Mouse (Mus musculus): ENCODE results near the gene Rtbdn. TPM values are rescaled to one million over a fixed set of nuclear protein-coding genes. Genes with fewer than 3 reads are reported as not detected.

Rtbdn gene
- polyA plus RNA-seq (2012; rRNA removed), result 1.1 TPM in 2 replicates

GRCm38 (mm10) chr8:84946528-84947240 is at the start of gene Rtbdn:
Gene Rtbdn, plus strand, starts transcription at chr8:84946991.

GRCm38 (mm10) chr8:84901752-84902151 is 45.0 kb upstream of the Rtbdn start, which contains the start of gene Klf1:
Gene Klf1, plus strand, starts transcription at chr8:84901928.

GRCm38 (mm10) chr8:84908421-84909161 is 38.2 kb upstream of the Rtbdn start, which contains the start of gene Dnase2a:
Gene Dnase2a, plus strand, starts transcription at chr8:84908560.

GRCm38 (mm10) chr8:84936962-84937546 is 9.7 kb upstream of the Rtbdn start, which contains the start of gene Mast1:
Gene Mast1, minus strand, starts transcription at chr8:84937359.

GRCm38 (mm10) chr8:84969241-84970134 is 22.7 kb downstream of the Rtbdn start, which contains the start of the genes Gm49661, Prdx2 and Rnaseh2a:
Gene Gm49661, minus strand, starts transcription at chr8:84969433.
Gene Prdx2, plus strand, starts transcription at chr8:84969587.
Gene Rnaseh2a, minus strand, starts transcription at chr8:84969767.

GRCm38 (mm10) chr8:84978248-84978940 is 31.6 kb downstream of the Rtbdn start, which contains the start of gene Junb:
Gene Junb, minus strand, starts transcription at chr8:84978718.

GRCm38 (mm10) chr8:84990349-84990748 is 43.6 kb downstream of the Rtbdn start, which contains the start of gene Hook2:
Gene Hook2, plus strand, starts transcription at chr8:84990603.

Other genes with a start within 250 kb of the Rtbdn start
- 6.1 and 7.2 TPM in 2 replicates for gene Lyl1, start 245.5 kb upstream of the Rtbdn start, polyA plus RNA-seq (2012; rRNA removed)
- 2.7 and 4.9 TPM in 2 replicates for gene G430095P16Rik, start 224.0 kb upstream of the Rtbdn start, polyA plus RNA-seq (2012; rRNA removed)
- gene Nfix, start 146.6 kb upstream of the Rtbdn start, polyA plus RNA-seq (2012; rRNA removed), result 7.8 and 9.6 TPM in 2 replicates
- 3.2 and 4.7 TPM in 2 replicates for gene Dand5, start 124.2 kb upstream of the Rtbdn start, polyA plus RNA-seq (2012; rRNA removed)
- gene Gadd45gip1, start 115.5 kb upstream of the Rtbdn start, polyA plus RNA-seq (2012; rRNA removed), result 29.3 and 32.5 TPM in 2 replicates
- 65.7 and 76.9 TPM in 2 replicates for gene Rad23a, start 106.3 kb upstream of the Rtbdn start, polyA plus RNA-seq (2012; rRNA removed)
- 669 and 1,481 TPM in 2 replicates for gene Calr, start 100.1 kb upstream of the Rtbdn start, polyA plus RNA-seq (2012; rRNA removed)
- gene Farsa, start 90.0 kb upstream of the Rtbdn start, polyA plus RNA-seq (2012; rRNA removed), result 97.5 and 98.6 TPM in 2 replicates
- gene Syce2, start 74.9 kb upstream of the Rtbdn start, polyA plus RNA-seq (2012; rRNA removed), result 38.7 and 41.1 TPM in 2 replicates
- gene Gcdh, start 53.1 kb upstream of the Rtbdn start, polyA plus RNA-seq (2012; rRNA removed), result 47.6 and 59.7 TPM in 2 replicates
- 13.0 and 22.9 TPM in 2 replicates for gene Klf1, start 45.1 kb upstream of the Rtbdn start, polyA plus RNA-seq (2012; rRNA removed)
- gene Dnase2a, start 38.4 kb upstream of the Rtbdn start, polyA plus RNA-seq (2012; rRNA removed), result 8.9 and 10.6 TPM in 2 replicates
- gene Mast1, start 9.6 kb upstream of the Rtbdn start, polyA plus RNA-seq (2012; rRNA removed), result 21.4 and 22.8 TPM in 2 replicates
- not detected in 2 replicates for gene Gm49661, start 22.4 kb downstream of the Rtbdn start, polyA plus RNA-seq (2012; rRNA removed)
- gene Prdx2, start 22.6 kb downstream of the Rtbdn start, polyA plus RNA-seq (2012; rRNA removed), result 836 and 1,138 TPM in 2 replicates
- gene Rnaseh2a, start 22.8 kb downstream of the Rtbdn start, polyA plus RNA-seq (2012; rRNA removed), result 85.7 and 158 TPM in 2 replicates
- 3.7 and 3.8 TPM in 2 replicates for gene Junb, start 31.7 kb downstream of the Rtbdn start, polyA plus RNA-seq (2012; rRNA removed)
- 12.8 and 15.9 TPM in 2 replicates for gene Hook2, start 43.6 kb downstream of the Rtbdn start, polyA plus RNA-seq (2012; rRNA removed)
- 0.04 TPM in 1 of 2 replicates, not detected in the other for gene Best2, start 67.5 kb downstream of the Rtbdn start, polyA plus RNA-seq (2012; rRNA removed)
- gene Asna1, start 78.3 kb downstream of the Rtbdn start, polyA plus RNA-seq (2012; rRNA removed), result 186 and 196 TPM in 2 replicates
- gene Trir, start 79.8 kb downstream of the Rtbdn start, polyA plus RNA-seq (2012; rRNA removed), result 185 and 357 TPM in 2 replicates
- 72.4 and 83.1 TPM in 2 replicates for gene Tnpo2, start 89.9 kb downstream of the Rtbdn start, polyA plus RNA-seq (2012; rRNA removed)
- gene Fbxw9, start 113.1 kb downstream of the Rtbdn start, polyA plus RNA-seq (2012; rRNA removed), result 40.9 and 42.1 TPM in 2 replicates
- 0.71 and 0.82 TPM in 2 replicates for gene Gm5741, start 121.0 kb downstream of the Rtbdn start, polyA plus RNA-seq (2012; rRNA removed)
- gene Dhps, start 124.8 kb downstream of the Rtbdn start, polyA plus RNA-seq (2012; rRNA removed), result 44.7 and 49.4 TPM in 2 replicates
- 85.3 and 89.8 TPM in 2 replicates for gene Wdr83os, start 133.7 kb downstream of the Rtbdn start, polyA plus RNA-seq (2012; rRNA removed)
- 72.7 and 84.7 TPM in 2 replicates for gene Wdr83, start 134.3 kb downstream of the Rtbdn start, polyA plus RNA-seq (2012; rRNA removed)
- 18.3 and 21.6 TPM in 2 replicates for gene Man2b1, start 136.3 kb downstream of the Rtbdn start, polyA plus RNA-seq (2012; rRNA removed)
- 1.3 and 2.0 TPM in 2 replicates for gene Zfp791, start 176.1 kb downstream of the Rtbdn start, polyA plus RNA-seq (2012; rRNA removed)
- not detected in 2 replicates for gene Cks1brt, start 204.9 kb downstream of the Rtbdn start, polyA plus RNA-seq (2012; rRNA removed)